Mouse (Mus musculus) kidney, postnatal 4 days (tissue): ENCODE measurements at regions not wholly inside any gene's neighbourhood (a gene's known extent, or its start where the extent isn't known, plus 50 kb on each side); places are given as distances from the start of the nearest gene placed in this dataset.
"Not testable (repeated sequence)": the region's sequence is repeated elsewhere in the genome, so short reads cannot be mapped to it uniquely, and the experiment has no call there.

Experiments used
- DNase-seq, 2 experiments: peaks; one replicate each; pipeline ENCODE4 v3.0.0; 2021; ENCODE audit warnings: mixed read lengths in 2 of 2

DNA sequence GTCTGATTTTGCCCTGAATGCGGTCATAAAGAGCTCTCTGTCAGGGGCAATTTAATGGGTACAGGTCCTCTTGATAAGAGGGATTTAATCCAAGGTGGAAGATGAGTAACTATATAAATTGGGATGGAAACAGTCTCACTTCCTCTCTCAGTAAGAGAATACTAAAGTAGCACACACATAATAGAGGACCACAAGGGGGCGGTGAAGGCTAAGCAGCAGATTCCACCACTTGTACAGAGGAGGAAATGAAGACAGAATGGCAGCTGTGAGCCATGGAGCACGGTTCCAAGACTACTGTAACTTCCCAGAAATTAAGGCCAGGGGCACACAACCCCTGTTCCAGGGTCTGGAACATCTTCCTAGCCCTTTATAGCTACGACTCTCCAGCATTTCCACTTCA, 262.6 kb upstream of the Ywhaq start:
- DNase-seq = peak; percentile 13 to 27

DNA sequence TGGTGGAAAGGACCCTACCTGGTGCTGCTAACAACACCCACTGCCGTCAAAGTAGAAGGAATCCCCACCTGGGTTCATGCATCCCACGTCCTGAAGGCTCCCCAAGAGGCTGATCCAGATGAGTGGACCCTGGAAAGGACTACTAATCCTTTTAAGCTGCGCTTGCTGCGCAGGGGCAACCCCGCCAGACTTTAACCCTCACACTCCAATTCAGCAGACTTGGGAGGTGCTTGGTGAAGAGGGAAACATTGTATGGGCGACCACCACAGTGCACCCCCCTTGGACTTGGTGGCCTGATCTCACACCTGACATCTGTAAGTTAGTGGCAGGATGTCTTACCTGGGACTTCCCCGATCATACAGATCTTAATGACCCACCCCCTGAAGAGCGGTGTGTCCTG, 231.9 kb upstream of the Ywhaq start:
- DNase-seq = not testable (repeated sequence)

DNA sequence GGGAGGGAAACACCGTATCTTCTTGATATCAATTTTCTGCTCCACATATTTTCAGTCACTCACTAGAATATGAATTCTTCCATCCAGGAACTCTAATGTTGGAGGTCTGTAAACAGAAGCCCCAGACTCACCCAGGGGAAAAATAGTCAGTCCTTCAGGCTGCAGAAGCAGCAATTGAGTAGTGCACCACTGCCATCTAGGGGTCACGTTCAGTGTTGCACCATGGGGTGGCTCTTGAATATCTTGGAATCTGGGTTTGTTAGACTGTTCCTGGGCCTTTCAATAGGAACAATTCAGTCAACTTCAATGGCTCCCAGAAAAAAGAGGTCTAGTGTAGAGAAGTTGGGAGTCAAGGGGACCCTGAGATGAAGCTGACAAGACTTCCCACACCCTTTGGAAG, 196.3 kb upstream of the Ywhaq start:
- peak; percentile 78 for DNase-seq

DNA sequence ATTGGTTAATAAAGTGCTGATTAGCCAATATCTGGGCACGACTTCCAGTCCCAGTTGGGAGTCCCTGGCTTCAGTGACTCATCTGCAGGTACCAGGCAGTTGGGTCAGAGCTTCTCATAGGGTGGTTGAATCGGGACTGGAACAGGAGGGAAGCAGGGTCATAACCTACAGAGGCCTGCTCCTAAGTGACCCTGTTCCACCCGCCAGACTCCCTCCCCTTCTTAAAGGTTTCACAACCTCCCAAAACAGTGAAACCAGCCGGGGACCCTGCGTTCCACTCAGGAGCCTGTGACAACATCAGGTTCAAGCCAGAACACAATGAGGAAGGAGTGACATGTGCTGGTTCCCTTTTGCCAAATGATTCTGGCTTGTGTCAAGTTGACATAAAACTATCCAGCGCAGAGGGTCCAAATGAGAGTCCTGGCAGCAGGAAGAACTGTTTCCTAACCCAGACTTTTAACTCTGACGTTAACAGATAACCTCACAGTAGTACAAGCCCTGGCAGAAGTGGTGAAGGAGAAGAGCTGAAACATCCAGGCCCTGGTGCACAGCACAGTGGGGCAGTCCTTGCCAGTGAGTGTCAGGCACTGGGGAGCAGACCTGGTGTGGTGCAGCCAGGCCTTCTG, 151.1 kb upstream of the Ywhaq start:
- DNase-seq = no peak

DNA sequence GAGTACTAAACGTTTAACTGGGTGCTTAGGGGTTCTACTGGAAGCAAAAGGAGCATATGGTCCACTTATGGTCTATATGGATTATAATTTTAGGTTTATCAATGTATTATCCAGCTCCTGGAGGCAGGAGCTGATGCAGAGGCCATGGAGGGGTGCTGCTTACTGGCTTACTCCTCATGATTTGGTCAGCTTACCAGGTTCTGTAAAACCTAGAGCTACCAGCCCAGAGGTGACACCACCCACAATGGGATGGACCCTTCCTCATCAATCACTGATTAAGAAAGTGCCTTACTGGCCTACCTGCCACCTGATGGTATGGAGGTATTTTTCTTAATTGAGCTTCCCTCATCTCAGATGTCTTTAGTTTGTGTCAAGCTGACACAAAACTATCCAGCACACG, 126.5 kb upstream of the Ywhaq start:
- DNase-seq = not testable (repeated sequence)

DNA sequence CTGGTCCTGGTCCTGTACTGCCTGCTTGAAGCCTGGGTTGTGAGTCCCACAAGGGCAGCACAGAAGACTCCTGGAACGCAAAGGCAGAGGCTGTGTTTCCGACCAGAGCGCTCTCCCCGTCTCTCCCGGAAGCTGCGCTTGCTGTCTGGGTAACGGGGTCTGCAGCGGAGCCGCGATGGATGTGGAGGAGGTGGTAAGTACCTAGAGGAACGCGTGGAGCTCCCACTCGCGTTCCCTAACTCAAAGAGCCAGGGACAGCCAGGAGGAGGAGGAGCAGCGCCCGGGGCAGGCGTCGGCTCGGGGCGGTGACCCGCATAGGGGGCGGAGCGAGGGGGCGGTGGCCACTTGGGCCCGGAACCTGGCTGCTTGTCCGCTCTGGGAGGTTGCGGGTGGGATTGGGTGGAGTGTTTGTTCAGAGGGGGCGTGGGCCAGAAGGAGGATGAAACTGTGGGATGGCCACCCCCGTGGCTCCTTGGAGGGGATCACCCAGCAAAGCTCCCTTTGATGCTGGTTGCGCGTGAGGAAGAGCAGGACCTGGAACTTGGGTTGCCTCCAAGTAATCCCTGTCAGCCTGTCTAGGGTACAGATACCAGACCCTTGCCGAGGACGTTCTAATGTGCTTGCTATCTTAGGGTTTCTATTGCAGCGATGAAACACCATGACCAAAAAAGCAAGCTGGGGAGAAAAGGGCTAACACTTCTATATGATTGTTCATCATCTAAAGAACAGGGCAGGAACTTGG, 125.9 kb upstream of the Ywhaq start:
- peak; percentile 74 to 82 for DNase-seq

DNA sequence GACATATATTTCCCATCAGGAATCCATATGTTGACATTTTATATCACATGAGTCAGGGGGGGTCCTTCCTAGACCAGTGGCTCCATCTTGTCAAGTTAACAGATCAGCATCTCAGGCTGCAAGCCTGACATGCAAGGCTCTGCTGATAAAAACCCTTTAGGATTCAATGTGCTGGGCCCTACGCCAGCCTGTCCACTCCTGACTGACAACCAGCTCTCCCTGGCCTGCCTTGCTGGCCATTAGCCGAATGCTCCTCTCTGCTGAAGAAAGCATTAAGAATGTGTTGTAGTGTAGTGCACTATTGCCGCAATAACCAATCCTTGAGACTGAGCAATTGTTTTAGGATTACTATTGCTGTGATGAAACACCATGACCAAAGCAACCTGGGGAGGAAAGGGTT, 114.3 kb upstream of the Ywhaq start:
- no peak for DNase-seq

DNA sequence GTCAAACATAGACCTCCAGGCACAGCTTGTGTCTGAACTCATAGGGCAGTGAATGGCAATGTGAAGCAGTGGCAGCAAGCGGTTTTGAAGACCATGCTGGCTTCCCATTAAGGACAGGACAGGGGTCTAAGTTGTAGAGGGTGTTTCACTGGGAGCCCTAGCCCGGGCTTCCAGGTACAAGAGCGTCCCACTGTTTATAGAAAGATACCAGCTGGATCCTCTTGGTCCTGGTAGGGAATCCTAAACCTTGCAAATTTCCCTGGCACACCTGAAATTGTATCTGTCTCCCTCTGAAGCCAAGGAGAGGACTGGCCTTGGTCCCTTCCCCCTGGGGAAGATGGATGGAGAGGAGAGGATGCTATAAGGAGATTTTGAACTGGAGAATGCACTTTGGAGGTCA, 111.9 kb upstream of the Ywhaq start:
- not testable (repeated sequence) for DNase-seq

DNA sequence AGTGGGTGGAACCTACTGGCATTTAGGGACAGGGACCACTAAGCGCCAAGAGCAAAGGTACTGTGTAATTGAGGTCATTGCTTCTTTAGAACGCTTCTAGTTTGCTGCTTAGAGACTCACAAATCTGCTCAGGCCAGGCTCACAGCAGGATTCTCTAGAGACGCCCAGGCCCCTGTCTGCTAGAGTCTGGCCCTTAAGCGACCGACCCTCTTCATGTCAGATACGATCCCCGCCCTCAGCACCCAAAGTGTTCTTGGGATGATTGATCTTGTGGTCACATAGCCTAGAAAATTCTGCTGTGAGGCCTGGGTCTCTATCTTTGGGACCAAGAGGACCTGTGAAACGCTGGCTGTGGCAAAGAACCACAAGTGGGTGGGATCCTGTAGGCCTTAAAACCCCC, 109.9 kb upstream of the Ywhaq start:
- not testable (repeated sequence) for DNase-seq

DNA sequence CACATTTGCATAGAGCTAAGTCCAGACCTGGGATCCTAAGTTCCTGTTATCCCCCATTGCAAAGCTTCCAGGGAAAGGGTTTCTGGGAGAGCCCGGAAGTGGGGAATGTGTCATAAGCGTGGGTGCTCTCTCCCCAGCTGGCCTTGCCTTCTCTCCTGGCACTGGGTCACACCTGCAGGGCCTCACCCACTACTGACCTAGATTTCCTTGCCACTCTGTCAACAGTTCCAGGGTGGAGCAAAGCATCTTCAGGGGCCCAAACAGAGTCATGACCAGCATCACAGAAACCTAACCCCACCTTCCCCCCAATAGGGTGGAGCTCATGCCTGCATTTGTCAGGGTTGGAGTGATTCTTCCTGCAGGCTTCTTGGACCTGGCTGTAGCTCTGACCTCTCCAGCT, 109.5 kb upstream of the Ywhaq start:
- DNase-seq = not testable (repeated sequence)

DNA sequence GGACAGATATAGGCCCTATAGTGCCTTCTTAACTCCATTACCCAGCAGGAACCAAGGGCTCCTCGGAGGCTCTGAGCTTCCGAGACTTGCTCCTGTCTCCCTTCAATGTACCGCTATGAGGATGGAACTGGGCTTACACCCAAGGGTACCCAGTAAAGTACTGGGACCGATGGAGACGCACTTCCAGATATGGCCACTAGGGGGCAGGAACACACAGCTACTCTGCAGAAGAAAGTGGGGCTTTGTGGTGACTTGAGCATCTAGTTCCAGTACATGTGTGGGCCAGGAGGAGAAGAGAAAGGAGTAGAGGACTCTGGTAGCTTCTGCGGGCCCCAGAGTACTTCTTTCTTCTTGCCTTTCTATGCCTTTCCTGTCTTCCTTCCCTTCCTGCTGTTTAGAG, 108.1 kb upstream of the Ywhaq start:
- DNase-seq = not testable (repeated sequence)

DNA sequence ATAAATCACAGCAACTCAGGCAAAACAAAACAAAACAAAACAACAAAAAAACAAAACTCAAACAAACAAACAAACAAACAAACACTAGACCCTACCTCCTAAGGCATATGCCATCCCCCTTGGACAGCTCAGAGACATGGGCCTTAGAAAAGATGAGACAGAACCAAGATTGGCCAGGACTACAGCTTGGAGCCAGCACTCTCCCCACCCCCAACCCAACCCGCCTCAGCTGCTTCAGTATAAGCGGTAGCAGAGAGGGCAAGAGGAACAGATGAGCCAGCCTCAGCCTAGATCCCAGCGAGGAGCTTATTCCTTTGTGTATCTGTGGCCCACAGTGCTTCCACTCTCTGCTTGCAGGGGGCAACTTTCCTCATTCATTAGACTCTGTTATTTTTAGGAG, 105.2 kb upstream of the Ywhaq start:
- no peak for DNase-seq

DNA sequence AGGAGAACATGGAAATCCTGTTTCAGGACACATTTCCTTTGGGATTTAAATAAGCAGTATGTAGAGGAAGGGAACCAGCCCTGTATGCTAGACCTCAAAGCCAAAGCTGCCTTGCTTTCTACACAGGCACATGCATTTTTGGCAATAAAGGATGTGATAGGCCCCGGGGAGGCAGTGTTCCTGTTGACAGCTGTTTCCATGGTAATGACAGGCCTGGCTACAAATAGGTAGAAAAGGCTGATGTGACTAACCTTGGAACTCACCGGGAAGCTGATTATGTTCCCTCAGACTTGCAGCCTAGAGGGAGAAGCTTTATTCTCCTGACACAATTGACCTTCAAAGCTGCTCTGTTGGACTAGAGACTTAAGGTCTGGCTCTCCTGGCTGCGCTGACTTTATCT, 101.6 kb upstream of the Ywhaq start:
- no peak for DNase-seq

DNA sequence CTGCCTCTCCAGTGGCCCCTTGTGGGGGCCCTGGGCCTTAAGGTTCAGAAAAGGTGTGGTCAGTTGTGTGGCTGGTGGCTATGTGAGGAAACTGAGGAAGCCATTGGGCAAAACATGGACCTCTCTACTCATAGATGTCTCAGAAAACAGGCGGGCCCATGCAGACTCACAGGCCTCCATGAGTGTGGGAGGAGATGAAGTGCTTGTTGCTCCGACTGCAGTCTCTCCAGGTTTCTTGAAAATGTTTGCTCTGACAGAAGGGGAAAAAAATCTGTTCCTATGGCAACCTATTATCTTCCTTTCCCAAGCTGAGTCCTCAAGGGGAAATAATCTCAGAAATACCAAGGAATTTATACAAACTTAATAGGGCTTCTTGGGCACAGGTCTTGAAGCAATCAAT, 95.3 kb upstream of the Ywhaq start:
- no peak for DNase-seq

DNA sequence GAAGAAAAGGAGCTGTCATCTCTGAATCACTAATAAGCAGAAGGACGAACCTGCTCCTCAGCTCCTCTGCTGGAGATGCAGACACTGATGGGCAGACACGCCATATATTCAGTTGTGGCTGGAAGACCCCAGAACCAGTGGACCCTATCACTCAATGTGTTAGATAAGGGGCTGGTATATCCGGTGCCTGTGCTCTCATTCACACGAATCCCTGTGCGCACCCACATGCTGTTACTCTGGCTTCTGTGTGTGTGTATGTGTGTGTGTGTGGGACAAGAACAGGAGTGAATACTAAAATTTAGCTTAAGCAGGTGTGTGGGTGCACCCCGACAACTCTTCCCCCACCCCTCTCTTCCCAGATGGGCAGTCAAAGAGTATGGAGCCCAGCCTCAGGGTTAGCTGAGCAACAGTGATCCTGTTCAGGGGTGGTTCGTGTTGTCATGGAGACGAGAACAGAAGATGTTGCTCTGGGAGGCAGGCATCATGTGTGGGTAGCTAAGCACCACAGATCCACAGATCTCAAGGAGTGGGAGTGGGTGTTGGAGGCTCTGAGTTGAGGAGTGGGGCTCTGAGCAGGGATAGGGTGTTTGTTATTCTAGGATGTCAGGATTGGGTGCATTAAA, 93.7 kb upstream of the Ywhaq start:
- DNase-seq = no peak

DNA sequence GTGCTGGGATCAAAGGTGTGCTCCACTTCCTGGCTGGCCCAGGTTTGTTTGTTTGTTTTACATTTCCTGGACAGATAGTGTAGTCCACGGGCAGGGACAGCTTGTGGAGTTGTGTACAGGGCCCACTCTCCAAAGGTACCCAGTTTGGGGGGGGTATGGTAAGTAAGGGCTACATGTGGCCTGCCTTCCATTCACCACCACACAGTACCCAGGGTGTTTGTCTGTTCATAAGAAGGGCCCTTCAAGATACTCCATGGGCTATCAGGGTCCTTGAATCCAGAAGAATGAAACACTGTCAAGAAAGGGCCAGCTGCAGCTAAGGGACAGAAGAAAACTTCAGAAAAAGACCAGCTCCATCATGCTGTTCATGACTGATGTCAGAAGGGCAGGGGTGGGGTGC, 89.6 kb upstream of the Ywhaq start:
- no peak for DNase-seq

DNA sequence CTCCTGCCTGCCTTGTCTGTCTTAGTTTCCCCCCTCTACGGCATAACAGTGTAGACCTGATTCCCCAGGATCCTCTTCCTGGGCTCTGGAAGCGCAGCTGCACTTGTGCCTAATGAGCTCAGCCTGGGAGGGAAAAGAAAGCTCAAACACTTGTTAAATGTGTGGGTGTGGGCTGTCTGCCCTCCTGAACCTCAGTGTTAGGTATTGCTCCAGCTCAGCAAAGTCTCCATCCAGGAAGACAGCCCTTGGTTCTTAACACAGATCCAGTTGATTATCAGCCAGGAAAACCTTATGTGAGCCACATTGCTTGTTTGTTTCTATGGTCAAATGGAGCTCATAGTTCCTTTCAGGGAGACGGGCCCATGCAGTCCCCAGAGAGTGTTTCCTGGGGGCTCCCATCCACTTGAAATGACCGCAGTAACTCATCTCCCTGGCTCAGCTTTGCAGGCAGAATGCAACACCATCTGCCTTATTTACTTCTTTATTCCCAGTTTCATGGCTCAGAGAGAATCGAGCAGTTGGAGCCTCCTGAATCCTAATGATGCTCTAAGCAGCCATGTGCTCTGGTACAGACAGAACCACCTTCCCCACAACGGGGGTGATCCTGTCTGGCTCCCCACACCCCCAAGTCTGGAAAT, 88.4 kb upstream of the Ywhaq start:
- no peak for DNase-seq

DNA sequence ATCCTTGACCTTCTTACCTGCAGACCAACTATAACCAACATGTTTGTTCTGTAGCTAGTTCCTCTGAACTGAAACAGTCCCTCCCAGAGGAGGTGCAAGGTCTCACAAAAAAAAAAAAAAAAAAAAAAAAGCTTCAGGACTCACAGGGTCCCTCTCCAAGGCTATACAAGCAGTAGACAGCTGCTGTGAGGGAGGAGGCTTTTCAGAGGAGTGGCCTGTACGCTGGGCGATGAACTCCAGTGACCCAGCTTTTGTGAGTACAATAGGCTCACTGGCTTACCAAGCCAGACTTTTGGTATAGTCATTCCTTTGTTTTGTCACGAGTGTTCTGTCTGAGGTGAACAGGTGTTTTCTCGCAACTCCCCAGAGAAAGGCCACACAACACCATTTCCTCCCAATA, 85.8 kb upstream of the Ywhaq start:
- DNase-seq = no peak

DNA sequence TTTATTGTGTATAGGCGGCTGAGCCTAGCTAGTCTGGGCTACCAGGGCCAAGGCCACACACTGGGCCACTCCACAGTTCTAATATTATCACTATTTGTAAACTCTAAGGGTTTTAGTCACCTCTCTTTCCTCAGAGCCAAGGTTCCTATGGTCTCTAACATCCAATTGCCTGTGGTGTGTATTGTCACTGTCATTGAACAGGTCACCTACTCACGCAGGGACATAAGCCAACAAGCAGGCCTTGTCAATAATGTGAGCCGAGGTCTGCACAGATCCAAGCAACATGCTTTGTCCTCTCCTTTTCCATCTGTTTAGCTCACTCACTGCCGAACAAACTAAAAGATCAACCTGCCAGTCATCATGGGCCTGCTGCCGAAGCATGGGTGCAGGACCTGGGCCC, 79.5 kb upstream of the Ywhaq start:
- DNase-seq = no peak

DNA sequence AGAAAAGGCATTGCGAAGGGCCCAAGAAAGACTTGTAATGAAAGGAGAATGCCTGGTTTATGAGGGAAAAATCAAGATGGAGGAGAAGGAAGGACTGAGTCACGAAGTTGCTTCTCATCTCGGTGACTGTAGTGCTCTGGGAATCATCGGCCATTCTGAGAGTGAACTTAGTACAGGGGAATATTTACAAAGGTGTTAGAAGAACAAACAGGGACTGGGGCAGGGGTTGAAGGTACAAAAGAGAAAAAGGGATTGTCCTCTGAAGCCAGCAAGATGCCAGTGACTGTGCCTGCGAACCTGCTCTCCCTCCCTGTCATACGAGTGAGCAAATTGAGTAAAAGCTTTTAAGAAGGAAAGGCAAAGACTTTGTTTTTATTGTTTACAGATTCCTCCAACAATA, 78.1 kb upstream of the Ywhaq start:
- DNase-seq = no peak

DNA sequence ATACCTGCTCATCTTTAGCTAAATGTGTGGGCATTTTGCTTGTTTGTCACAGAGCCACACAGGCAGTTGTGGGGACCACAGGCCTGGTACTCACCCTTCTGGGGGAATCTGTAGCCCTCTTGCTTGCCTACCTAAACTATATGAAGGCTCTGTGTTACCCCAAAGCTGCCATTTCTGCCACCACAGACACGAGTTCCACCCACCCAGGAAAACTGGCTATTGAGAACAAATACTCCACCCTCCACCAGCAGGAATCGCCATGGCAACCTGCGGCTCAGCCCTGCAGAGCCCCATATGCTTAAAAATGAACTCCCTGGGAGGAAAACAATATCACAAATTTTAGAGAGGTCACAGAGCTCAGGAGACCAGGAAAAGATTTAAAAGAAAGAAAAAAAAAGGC, 76.0 kb upstream of the Ywhaq start:
- DNase-seq = no peak

DNA sequence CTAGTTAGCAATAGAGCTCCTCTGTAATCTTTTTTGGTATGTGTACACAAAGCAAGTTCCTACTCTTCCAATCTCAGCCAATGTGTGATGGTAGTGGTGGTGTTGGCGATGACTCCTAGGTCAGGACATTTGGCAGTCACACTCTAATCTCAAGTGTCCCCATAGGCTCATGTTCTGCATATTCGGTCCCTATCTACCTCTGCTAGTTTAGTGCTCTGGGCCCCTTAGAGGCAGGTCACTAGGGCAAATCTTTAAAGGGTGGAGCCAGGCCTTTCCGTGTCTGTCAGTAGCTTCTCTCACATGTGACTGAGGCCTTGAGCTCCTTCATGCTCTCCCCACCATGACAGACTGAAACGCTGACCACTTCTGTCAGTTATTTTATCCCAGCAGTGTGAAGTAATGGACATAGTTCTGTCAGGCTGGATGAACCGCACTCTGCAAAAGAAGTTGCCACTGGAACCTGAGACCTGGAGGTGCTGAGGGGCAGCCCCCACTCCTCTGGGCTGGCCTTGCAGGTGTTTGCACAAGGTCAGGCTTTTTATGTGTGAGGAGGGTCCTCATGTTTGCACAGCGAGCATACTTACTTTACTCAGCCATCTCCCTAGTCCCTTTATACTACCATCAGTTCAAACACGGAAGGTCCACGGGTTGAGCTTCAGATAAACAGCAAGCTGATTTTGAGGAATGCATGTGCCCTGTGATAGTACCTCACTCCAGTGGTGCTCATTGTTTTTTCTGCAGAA, 75.3 kb upstream of the Ywhaq start:
- DNase-seq = no peak

DNA sequence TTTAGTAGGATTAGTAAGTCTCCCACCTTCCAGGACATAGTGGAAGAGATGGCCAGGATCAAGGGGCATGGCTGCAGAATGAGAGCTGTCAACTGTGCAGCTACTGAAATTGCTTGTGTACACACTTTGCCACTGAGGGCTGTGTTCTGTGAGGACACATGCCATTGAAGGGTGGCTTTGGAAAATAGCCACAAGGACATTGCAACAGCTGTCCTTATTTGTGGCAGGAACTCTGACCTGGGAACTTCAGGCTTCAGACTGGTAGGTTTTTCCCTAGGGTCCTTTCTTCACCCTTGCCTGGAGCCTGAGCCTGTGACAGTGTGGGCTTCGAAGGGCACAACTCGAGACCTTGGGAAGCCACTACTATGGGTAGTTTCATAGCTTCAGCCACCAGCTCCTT, 64.2 kb upstream of the Ywhaq start:
- DNase-seq = no peak
